Mouse (Mus musculus) gonadal fat pad, adult 2 months (tissue): ENCODE data around the gene Enpep. TPM values are rescaled to one million over a fixed set of nuclear protein-coding genes. Genes with fewer than 3 reads are reported as not detected.

Experiments used
- DNase-seq: peaks from one replicate; pipeline ENCODE4 v3.0.0-alpha.2; 2012; ENCODE audit warnings: low read depth
- polyA plus RNA-seq: library from polyadenylated mRNA; depleted of rRNA; stranded (reverse); fragments of >200 nt; gene quantifications from 2 replicates; pipeline ENCODE4 v1.2.3, GENCODE M21; 2012

Gene Enpep
- polyA plus RNA-seq, 1 experiment = 30.8 TPM

GRCm38 (mm10) chr3:129312511-129312910, 20.0 kb downstream of the Enpep start:
- no peak for DNase-seq

DNA sequence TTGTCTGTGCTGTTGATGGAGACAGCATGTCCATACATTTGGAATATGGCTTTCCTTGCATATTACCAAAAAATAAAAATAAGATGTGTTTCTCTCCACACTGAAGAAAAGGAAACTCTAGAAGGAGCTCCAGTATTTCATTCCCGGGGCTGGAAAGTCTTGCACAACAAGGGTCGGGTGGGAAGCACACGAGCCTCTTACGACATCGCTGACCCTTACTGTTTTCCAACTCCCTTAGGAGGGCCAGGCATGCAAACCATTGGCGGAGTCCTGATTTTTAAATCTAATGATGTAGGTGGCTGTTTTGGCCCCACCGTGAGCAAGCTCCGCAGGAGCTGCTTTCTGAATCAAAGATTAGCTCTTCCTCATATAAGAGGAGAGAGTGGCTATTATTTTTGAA, 20.6 kb downstream of the Enpep start:
- no peak for DNase-seq

DNA sequence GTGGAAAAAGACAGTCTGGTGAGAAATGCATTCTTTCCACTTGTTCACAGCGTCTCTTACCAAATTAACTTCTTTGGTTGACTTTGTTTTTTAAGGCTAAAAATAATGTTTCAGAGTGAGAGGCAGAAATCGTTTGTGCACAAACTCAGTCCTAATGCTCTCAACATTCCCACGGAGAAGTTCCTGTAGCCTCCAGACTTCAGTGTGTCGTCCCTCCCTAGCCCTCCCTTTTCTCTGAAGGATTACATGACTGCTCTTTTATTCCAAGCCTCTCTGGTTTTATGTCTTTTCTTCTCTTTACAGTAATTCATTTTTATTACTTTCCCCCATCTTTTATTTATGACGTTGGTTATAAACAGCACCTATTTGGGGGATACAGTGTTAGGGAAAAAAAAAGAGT, 22.6 kb downstream of the Enpep start:
- DNase-seq = no peak

DNA sequence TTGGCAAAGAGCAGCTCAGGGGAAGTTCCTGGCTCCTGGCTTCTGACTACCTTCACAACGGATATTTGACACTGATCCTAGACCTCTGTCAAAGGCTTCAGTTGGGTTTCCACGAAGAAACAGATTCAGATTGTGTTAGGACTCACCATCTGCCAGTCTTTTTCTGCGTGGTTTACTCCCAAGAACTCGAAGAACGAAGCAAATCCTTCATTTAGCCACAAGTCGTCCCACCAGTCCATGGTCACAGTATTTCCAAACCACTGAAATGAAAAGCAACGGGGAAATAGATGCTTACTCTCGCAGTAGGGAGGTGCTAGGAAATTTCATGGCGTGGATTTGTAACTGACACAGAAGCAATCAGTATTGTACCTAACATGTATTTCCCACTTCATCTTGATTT, 23.6 kb downstream of the Enpep start:
- DNase-seq = no peak

GRCm38 (mm10) chr3:129308102-129308752, 24.3 kb downstream of the Enpep start:
- no peak for DNase-seq

DNA sequence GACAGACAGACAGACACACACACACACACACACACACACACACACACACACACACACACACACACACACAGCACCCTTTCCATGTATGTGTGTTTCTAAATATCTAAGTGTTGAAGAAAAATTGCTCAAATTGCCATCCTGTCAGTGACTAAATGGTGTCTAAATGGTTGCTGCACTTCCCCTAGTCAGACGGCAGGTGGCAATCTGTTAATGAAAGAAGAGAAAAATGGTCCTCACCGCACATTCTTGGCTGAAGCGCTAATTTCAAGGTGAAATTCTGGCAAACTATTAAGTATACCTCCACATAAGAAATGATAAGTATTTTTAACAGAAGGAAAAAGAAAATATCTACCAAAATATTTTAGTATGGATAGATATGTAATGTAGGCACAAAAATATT, 28.6 kb downstream of the Enpep start:
- DNase-seq = no peak

GRCm38 (mm10) chr3:129299874-129300273, 32.6 kb downstream of the Enpep start:
- DNase-seq = no peak

GRCm38 (mm10) chr3:129298606-129299005, 33.9 kb downstream of the Enpep start:
- no peak for DNase-seq

GRCm38 (mm10) chr3:129296994-129297393, 35.5 kb downstream of the Enpep start:
- DNase-seq = no peak

- no peak for DNase-seq
These were observed 36.6 kb downstream of the Enpep start for GRCm38 (mm10) chr3:129295883-129296282.

- DNase-seq = no peak
These were observed 43.0 kb downstream of the Enpep start for GRCm38 (mm10) chr3:129289536-129289935.

DNA sequence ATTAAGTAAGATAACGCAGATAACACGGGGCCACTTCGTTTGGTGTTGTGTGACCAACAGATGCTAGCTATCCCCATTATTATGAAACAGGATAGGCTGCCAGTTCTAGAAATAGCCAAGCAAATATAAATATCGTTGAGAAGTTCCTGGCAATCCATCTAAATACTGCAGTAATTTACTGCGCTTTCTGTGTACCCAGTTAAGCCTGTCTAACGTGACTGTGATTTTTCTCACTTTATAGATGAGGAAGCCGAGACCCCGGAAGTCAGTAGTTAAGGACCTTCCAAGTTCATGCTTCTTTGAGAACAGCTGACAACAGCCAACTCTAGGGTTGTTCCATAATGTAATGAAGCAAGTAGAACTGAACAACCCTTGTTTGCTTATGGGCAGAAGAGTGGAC, 45.4 kb downstream of the Enpep start:
- no peak for DNase-seq

DNA sequence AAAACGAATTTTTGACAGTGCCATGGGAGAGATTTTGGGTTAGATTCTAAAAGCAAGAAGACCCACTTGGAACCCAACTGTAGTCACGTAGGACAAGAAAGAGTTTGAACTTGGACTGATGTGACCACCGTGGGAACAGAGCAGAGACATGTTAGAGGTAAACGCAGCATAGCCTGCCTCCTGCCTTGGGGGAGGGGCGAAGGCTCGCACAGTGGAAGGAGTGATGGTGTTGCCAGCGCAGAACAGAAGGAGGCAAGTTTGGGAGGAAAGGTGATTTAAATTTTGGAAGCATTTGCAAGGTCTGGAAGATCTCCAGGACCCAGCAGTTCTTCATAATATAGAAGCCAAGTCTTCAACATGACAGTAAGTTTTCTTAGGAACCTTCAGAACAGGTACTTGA, 46.1 kb downstream of the Enpep start:
- no peak for DNase-seq

GRCm38 (mm10) chr3:129284326-129284725, 48.2 kb downstream of the Enpep start:
- no peak for DNase-seq

DNA sequence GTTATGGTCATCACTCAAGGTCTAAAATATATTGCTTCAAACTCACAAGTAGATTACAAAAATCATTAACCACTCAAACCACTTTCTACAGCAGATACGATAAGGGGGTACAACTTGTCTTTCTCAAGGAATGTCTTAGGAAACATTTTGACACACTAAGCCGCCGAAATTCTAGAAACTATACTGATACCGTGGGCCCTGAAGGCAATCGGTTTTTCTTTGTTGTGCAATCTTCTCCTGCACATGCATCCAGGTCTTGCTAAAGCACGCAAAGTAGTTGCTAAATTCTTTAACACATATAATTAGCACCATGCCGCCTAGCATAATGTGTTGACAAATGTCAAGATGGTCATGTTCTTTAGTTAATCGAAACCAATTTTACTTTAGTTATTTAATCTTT, 53.1 kb downstream of the Enpep start:
- DNase-seq = no peak

GRCm38 (mm10) chr3:129273156-129273831, 59.2 kb downstream of the Enpep start:
- no peak for DNase-seq

DNA sequence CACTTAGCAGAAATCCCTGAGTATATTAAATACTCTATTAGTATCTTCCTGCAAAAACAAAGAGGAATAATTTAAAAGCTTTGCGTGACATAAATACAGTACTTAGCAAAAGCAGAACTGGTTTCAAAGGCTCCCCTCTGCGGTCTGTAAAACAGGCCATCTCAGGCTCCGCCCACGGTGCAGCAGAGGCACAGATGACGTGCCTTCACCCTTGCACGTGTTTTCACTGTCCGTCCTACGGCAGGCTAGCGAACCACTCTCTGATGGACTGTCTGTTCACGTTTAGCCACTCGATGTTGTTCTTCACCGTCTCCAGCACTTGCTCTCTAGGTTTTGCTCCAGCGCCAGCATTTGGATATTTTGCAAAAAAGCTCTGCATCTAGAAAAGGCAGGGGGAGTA, 62.5 kb downstream of the Enpep start:
- DNase-seq = no peak

DNA sequence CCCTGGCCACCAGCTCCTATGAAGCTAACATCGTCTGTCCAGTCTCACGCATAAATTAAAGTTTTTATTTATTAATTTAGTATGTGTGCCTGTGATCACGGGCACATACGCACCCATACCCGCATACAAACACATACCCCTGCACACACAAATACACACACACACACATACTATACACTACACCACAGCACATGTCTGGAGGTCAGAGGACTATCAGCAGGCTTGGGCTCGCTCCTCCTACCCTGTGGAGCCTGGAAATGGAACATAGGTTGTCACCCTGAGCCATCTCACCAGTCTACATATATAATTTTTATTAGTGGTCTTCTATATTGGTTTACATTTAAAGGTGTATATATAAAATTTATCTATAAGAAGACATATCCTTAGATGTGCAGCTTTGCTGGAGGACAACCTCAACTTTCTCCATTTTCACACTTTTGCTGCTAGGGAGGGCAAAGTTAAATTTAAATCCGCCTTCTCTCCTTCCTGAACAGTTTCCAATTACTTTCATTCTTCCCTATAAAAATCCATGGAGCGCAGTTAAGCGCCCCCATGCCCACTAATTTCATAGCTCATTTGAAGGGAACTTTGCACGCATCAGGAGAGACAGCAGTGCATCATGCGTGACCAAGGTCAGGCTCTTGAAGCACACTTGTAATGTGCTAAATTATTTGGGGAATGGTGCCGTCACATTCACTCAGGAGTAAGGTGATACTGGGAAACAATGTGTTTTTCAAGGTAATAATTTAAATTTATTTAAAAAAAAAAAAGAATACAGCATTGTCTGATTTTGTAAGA, 63.4 kb downstream of the Enpep start:
- no peak for DNase-seq

GRCm38 (mm10) chr3:129258497-129258896, 74.0 kb downstream of the Enpep start:
- DNase-seq = no peak

- no peak for DNase-seq
These were observed 75.8 kb downstream of the Enpep start for GRCm38 (mm10) chr3:129256766-129257165.

- DNase-seq = no peak
These were observed 76.2 kb downstream of the Enpep start for GRCm38 (mm10) chr3:129256283-129256682.

DNA sequence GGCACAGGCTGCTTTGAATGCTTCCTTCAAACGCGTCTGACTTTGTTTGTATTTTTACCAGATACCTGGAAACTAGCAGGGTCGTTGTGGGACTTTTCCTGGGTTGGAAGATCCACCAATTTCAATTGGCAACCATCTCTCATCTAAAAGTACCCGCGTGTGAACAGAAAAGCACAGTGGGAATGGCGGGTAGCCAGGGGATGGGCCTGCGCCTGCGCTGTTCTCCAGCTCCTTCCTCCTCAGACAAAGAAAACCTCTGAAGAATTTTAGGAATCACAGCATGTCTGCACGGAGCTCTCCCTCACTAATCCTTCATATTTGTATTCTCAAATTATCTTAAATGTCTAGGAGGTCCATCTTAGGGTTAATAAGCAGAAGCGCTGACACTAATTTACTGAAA, 78.3 kb downstream of the Enpep start:
- DNase-seq = no peak

DNA sequence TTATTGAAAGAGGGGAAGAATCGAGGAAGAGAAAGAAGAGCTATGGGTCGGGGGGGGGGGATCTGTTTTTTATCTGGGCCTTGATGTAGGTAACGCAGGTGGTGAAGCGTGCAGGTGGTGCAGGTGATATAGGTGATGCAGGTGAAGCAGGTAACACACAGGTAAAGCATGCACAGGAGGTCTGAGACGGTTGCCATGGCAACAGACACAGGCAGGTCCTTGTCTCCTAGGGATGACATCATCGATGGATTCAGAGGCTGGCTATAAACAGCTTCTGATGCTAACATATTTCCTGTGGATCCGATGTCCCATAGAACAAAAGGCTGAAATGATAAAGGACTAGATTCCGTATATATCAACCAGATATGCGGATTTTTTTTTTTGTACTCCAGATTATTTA, 81.5 kb downstream of the Enpep start:
- DNase-seq = no peak
